Mouse (Mus musculus) thymus, adult 18-20 months (tissue): ENCODE data around the gene Zdhhc5.
"Not testable (repeated sequence)": the region's sequence is repeated elsewhere in the genome, so short reads cannot be mapped to it uniquely, and the experiment has no call there.

Source experiments
- DNase-seq, 2 experiments: peaks; one replicate each; pipeline ENCODE4 v3.0.0; 2022; ENCODE audit warnings: mixed read lengths in 2 of 2

Gene Zdhhc5

DNA sequence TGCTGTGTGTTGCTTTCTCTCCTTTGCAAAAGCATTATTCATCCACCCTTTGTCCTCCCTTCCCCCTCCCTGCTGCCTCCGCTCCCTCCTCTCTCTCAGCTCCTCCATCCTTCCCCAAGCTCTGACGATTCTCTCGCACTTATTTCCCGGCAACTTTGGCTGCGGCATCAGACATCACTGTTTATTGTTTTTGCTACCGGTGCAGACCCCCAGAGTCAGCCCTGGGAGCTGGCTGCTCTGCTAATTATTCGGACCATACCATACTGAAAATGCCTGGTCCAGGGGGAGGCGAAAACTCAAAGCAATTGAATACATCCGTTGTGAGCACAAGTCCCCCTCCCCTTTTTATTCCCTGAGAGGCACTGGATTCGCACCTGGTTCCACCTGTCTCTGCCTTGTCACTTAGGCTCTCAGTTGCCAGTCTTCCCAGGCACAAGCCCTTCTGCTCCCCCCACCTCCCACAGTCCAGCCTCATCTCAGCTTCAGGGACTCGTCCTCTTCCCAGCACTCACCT is 19.4 kb upstream of the Zdhhc5 start:
- no peak for DNase-seq

DNA sequence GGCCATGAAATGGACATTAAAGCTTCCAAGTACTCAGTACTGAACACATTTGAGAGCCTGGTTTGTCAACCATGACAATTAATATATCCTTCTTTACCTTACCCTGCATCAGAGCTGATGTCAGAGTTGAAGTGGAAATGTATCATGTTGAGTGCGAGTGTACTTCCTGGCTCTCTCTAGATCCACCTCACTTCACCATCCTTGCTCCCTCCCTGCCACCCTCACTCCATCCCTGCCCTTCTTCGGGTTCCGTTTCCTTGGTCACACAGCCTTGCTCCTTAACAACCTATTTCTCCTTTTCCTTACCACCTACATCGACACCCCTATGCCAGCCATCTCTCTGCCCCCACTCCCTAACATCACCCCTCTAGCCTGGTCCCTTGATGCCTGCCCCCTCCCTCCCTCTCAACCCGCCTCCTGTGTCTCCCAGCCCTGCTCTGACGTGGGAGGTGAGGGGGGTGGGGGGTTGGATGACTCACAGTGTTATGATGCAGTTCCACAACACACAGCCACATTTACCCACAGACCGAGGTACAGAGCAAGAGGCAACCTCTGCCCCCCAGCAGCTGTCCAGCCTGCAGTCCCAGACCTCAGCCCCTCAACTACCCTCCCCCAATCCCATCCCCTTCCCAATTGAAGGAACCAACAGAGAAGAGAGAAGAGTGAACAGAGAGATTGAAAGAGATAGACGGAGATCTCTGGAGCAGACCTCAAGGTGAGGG is 18.8 kb upstream of the Zdhhc5 start, which contains the start of gene Ypel4:
Ypel4 (plus strand) TSS at position 480 of the 722 bp plus-strand sequence.
- DNase-seq, result no peak

DNA sequence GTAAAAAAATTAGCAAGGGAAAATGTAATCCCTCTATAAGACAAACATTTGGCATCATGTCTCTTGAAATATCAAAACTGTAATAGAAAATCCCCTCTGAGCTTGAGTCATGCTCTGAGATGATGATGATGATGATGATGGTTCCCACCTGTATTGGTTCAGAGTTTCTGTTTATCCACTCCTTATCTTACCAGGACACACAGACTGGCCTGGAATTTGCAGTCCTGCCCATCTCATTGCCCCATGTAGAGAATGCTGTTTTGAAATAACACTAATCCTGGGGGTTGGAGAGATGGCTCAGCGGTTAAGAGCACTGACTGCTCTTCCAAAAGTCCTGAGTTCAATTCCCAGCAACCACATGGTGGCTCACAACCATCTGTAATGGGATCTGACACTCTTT is 17.4 kb upstream of the Zdhhc5 start:
- DNase-seq, result no peak

DNA sequence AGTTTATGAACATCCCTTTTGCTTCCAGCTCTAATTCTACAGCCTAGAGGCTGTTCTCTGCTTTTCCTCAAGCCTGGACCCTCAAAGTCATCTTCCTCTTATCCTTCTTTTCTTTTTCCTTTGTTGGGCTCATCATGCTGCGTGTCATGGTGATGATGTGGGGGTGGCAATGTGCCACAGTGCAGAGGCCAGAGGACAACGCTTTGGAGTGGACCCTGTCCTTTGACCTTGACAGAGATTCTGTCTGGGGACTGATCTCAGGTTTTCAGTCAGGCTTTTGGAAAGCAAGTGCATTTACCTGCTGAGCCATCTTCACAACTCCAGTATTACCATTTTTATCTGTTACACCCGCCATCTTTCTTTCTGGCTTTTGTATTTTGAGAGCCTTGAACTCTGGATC is 16.2 kb upstream of the Zdhhc5 start:
- DNase-seq, result no peak

DNA sequence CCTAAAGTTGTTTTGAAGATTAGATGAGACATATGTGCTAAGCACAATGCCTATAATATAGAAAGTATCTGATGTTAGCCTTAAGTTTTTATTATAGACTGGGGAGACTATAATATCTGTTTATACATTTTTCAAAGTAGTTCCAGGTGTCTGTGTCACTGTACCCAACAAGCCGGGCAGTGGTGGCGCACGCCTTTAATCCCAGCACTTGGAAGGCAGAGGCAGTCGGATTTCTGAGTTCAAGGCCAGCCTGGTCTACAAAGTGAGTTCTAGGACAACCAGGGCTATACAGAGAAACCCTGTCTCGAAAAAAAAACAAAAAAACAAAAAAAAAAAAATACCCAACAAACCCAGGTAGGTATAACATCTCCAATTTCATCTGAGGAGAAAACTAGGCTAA is 13.2 kb upstream of the Zdhhc5 start:
- DNase-seq, result not testable (repeated sequence)

DNA sequence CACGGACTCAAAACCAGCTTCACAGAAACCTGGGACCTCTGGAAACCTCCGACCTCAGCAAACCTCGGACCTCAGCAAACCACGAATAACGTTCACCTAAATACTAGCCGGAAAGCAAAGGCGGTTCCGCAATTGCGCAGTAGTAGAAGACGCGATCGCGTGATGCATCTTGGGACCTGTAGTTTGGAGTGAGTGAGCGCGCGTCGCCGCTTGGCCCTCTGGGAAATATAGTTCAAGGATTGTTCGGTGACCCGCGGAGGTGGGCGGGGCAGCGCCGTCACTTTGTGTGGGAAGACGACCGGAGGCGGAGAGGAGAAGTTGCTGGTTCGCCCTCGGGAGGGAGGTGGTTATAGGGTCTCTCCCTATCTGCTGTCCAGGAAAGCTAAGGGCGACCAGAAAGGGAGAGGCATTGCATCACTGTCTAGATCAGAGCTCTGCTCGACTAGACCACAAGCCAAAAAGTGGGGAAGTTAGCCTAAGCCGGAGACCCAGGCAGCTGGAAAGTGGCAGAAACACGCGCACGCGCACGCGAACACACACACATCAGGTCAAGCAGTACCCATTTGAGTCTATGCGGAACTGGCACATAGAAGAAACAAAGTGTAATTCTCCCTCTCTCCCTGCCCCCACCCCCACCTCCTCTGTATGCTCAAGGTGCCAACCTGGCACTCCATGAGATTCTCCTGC is 12.3 kb upstream of the Zdhhc5 start, which contains the start of gene Clp1:
Clp1 (minus strand) TSS at position 179 of the 687 bp plus-strand sequence.
- DNase-seq, result peak; percentile 93 to 95

DNA sequence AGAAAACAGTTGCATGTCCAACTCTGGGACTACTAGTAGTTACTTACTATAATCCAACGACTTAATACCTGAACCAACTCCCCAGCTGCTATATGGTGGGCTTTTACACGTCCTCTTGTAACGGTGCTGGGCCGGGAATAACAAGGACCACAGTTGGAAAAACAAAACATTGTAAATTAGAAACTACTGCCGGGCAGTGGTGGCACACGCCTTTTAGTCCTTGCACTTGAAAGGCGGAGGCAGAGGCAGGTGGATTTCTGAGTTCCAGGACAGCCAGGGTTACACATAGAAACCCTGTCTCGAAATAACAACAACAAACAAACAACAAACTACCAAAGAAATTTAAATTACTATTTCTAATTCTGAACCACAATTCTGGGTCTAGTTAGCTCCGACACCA is 11.7 kb upstream of the Zdhhc5 start:
- no peak for DNase-seq

DNA sequence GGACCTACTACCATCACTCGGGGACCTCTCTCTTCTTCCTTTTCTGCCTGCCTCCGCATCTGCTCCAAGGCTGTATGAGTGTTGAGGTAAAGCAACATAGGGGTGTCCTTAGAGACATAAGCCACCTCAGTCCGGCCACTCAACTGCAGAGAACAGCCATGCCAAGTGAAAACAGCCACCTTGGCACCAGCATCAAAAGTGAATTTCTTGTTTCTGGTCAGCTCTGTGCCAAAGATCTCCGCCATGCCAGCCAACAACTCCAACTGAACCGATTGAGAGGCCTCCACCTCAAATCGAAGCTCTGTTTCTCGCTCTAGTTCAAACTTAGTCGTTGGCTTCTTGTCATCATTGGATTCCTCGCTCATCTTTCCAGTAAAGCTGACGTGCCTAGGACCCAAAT is 10.8 kb upstream of the Zdhhc5 start:
- DNase-seq, result no peak

DNA sequence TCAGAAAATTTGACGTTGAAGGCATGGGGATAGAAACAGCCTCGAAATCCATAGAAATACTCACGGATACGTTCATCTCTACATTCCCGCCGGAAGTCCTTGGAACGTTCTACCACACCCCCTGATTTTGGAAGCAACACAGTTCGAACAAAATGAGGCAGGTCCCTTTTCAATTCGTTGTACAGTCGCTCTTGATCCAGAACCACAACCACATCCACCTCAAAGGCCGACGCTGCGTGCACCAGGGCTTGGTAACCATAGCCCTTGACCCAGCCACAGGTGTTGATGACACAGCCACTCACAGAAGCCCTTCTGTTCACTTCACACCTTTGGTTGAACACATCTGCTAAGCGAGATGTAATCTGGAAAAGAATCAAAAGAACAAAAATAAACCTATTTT is 8.9 kb upstream of the Zdhhc5 start:
- DNase-seq, result no peak

DNA sequence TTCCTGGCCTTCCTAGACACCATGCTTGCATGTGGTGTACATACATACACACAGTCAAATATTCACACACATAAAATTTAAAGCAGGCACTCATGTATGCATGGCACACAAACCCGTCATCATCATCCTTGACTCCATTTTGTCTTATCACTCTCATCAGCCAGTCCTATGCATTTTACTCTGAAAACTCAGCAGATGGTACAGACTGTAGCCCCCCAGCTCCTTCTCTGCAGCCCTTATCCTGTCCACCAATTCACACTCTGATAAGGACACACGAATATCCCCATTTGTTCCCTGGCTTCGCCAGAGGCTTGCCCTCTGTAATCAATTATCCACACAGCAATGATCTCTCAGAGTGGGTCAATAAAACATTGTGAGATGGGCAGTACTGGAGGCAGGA is 6.2 kb upstream of the Zdhhc5 start:
- no peak for DNase-seq

DNA sequence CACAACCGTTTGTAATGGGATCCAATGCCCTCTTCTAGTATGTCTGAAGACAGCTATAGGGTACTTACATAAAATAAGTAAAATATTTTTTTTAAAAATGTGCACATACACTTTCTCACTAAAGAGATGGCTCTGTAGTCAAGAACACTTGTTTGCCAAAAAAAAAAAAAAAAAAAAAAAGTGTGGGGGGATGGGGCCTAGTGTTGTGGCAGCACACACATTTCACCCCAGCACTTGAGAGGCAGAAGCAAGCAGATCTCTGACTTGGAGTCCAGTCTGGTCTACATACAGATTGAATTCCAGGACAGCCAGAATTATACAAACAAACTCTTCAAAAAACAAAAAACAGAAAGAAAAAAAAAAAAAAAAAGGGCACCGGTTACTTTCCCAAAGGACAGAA is 5.7 kb upstream of the Zdhhc5 start:
- DNase-seq, result no peak

DNA sequence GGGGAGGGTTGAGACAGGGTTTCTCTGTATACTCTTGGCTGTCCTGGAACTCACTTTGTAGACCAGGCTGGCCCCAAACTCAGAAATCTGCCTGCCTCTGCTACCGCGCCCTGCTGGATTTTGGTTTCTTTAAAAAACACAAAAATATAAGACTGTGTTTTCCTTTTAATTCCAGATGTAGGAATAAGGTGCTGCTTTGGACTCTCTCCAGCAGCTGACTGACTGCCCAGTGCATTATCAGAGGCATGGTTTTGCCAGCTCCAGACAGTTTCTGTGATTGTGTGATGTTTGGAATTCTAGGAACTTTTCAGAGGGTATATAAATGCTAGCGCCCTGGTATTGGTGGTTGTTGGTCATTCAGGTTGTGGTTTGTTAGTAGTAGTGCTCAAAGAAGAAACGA is 2.4 kb upstream of the Zdhhc5 start:
- DNase-seq, result no peak

DNA sequence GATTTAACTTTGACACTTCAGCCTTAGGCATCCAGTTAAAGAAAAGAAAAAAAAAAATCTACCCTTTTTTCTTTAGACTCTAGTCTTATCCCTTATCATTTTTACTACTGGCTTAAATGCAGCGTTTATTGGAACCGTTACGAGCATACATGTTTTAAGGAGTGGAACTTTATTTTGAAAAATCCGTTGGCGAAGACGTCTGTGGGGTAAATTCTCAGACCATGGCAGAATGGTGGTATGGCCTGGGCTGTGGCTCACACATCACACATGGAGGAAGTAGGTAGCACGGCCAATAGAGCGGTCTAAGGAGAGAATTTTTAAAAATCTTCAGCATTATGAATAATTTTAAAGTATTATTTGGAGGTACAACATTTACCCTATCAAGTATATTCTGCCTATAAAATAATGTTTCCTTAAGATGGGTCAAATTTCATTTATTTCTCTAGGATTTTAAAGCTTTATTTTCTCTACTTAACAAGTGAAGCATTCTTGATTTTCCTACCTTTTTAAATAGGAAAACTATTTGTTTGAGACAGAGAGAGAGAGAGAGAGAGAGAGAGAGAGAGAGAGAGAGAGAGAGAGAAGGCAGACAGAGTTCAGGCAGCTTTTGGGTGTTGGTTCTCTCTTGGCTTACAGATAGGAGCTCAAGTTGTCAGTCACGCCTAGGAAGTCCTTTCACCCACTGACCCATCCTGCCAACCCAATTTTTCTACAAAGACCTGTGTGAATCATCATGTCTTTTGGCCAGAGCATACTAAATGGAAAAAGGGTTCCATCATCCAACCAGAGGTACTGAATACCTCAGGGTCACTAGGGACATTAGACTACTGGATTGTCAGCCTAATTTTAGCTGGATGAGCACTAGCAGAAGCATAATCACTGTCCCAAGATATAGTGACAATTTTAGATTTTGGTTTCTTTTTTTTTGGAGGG is 1.7 kb upstream of the Zdhhc5 start:
- DNase-seq, result no peak

DNA sequence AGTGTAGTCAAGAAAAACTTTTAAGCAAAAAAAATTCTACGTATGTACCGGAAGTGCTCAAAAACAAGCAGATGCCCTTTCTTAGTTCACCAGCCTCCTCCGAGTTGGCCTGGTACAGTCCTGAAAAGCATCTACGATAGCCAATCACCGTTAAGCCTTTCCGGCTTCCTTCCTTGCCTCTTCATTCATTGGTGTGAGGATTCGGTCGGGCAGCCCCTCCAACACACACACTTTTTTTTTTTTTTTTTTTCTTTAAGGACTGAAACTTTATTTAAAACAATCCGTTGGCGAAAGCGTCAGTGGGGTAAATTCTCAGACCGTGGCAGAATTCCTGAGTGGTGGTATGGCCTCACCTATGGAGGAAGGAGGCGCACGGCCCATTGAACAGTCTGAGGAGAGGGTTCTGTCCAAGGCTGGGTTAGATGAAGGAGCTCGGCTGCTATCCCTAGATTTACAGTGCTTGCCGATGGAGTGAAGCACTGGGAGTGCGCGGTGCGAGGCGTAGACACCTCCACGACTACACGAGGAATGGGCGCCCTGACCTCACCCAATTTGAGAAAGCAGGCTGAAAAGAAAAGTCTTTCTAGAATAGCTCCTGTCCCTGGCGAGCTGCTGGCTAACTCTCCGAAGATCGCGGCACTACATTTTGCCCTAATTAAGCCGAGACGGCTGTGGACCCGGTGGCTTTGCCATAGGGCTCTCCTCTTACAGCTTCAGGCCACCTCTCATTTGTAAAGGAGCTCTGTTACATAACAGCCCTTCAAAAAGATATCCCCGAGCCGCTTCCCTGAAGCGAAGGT is 782 bp upstream of the Zdhhc5 start:
- peak in 1 of 2 experiments; percentile 89 for DNase-seq

DNA sequence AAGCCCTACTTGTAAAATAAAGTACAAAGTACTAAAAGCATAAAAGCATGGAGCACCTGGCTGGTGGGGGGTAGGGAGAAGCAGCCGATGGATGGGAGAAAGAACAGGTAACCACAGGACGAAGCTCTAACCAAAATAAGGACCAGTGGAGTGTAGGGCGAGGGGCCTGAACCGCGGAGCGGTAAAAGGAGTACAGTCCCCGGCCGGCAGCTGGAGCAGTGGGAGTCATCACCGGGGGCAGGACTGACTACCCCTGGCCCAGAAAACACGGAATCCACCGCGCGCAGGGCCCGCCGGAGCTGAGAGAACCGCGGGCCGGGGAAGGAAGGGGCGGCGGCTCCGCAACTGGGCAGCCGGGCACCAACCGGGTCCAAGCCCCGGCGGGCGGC is 564 bp downstream of the Zdhhc5 start:
- no peak for DNase-seq

DNA sequence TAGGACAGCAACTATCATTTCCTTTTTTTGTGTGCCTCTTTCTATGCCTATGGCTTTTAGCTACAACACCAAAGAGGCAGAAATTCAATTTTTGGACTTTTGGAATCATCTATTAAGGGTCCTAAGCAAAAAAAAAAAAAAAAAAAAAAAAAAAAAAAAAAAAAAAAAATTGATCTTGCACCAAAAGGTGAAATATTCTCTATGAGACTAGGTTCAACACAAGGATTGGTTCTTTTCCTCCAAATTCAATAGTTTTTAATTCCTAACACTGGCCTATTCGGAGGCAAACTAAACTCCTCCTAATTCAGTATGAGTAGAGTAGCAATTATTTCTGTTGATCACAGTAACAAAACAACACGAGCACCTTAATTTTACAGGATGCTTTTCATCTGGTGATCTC is 3.1 kb downstream of the Zdhhc5 start:
- DNase-seq, result no peak

DNA sequence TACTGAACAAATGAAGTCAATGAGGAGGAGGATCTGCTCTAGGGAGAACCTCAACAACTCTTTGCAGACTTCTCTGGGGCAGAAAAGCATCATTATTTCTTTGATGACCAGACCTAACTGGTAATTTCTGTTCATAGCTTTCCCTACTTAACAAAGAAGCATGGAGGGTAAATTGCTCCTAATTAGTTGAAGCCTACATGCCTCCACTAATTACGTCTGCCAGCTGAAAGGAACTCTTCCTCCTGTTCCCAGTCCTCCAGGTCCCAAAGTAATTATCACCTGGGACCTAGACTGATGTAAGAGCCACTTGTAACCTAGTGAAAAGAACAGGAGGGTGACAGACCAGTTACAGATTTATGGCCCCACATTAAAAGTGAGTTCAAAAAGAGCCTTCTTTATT is 7.5 kb downstream of the Zdhhc5 start:
- DNase-seq, result no peak

DNA sequence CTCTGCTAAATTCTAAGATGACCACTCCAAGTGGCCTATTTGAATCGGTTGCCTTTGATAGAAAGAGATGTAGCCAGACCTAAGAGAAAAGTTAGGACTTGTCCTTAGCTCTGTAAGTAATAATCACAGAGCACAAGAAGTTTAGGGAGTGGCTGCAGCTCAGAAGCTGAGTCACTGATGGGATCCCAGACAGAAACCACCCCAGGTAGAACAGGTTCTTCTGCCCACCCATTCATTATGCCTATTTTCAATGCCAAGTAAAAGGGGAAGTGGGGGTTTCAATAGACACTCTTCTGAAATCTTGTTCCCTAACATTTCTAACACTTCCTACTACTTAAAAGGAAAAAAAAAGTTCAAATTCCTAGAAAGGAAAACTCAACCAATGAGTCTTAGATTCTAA is 9.7 kb downstream of the Zdhhc5 start:
- DNase-seq, result no peak

DNA sequence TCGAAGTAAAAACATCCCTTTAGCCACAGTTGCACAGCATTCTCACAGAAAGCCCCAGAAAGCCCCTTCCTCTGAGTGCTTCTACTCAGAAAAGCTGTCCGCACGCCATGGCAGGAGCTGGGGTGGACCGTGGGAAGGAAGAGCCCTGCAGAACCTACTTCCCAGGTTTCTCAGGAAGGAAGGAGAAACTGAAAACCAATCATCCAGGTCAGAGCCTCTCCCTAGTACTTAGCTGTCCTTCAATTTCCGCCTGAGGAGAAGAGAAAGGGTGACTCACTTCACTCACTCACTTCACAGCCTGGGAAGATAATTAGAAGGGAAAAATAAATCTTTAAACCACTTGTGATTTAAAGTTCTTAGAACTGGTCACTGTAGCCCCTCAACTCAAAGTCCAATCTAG is 10.7 kb downstream of the Zdhhc5 start:
- no peak for DNase-seq

DNA sequence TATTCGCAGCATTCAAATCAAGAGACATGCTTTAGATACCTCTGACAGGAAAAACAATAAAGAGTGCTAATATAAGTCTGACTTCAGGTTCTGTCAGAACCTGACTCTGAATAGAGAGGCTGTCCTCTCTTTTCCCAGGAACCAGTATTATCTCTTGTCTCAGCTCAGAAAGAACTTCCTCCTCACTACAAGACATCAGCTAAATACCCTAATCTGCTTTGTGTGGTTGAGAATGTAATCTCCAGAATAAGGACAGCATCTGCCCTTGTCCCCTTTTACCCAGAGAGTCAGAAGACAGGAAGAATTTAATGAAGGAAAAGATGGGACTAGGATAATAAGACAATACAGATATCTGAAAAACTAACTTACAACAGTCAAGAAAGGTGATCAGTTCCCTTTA is 11.5 kb downstream of the Zdhhc5 start:
- no peak for DNase-seq

DNA sequence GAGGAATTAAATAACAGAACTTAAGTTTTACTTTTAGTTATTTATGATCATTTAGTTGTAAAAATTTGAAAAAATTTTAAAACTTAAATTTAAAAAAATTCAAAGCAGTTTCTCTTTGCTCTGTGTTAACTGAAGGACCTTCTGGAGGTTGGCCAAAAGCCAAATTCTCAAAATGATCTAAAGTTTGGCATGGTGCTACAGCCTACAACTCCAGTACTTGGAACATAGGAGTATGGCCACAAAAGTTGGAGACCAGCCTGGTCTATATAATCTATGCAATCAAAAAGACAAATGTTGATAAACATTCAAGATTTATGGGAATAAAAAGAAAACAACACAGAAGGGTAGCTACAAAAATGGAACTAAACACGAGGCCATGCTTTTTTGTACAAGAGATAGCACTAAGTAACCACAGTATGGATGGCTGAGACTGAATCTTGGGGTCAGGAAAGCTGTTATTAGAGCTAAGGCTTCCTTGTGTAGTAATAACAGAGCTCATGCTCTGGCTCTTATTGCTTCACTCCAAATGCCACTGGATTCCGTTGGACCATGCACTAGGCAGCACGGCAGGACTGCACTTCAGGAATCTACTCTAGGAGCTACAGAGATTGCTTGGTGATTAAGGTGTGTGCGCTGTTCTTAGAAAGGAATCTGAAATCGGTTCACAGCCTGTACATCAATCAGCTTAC is 19.8 kb downstream of the Zdhhc5 start:
- no peak for DNase-seq

DNA sequence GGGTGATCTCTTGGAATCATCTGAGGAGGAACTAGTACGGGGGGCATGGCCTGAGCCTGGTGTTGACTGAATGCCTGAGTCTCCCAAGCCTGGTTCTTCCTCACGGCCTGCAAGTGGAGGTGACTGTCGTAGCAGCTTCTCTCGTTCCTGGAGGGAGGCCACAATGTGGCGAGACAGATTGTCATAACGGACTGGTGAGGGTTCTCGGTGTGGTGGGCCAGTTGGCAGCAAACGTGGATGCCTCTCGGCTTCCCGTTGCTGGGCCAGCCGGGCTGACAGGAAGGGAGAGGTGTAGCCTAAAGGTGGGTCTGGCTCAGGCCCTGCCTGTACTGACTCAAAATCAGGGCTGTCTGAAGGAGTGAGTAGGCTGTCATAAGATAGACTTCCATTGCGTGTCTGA is 24.9 kb downstream of the Zdhhc5 start:
- no peak for DNase-seq
